Mouse (Mus musculus) kidney, postnatal 10 days (tissue): ENCODE measurements around the gene Sphkap.

ENCODE experiments used
- DNase-seq: peaks from one replicate; pipeline ENCODE4 v3.0.0; 2021; ENCODE audit warnings: mixed read lengths

Sphkap gene

DNA sequence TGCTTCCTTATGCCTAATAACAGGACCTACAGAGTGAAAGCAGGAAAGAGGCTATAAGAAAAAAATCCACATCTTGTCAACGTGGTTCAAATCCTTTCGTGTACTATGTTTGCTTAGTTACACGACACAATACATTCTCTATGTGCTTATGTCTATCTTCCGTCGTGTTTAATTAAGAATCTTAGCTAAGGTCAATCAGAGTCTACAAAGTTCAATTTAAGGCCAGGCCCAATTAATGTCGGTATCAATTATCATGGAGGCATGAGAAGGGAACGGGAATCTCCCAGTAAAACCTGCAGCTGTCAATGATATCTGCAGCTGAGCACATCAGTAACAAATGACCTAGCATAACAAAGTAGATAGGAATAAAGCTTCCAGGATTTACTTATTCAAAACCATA is 122.1 kb downstream of the Sphkap start:
- no peak for DNase-seq

- DNase-seq = no peak
These were observed 131.0 kb downstream of the Sphkap start for GRCm38 (mm10) chr1:83277044-83277443.

DNA sequence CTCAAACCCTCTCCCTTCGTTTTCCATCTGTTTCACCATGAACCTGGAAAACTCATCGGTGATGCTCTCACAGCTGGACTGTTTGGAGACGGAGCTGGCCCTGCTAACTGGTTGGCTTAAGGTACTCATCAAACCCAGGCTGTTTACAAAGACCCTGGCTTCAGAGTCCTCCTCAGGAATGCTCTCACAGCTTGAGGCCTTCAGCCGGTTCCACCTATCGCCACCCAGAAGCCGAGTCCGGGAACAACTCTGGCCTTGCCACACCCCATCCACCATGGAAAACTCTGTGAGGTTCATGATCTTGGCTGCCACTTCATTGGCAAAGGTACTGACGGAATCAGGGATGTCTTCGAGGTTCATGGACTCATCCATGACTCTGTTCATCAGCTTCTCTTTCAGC is 131.4 kb downstream of the Sphkap start:
- no peak for DNase-seq

GRCm38 (mm10) chr1:83251746-83252145 is 156.3 kb downstream of the Sphkap start:
- no peak for DNase-seq

- DNase-seq = no peak
These were observed 159.7 kb downstream of the Sphkap start for GRCm38 (mm10) chr1:83248235-83248746.

GRCm38 (mm10) chr1:83227946-83228345 is 180.1 kb downstream of the Sphkap start:
- DNase-seq = no peak

GRCm38 (mm10) chr1:83224423-83224960 is 183.5 kb downstream of the Sphkap start:
- no peak for DNase-seq

DNA sequence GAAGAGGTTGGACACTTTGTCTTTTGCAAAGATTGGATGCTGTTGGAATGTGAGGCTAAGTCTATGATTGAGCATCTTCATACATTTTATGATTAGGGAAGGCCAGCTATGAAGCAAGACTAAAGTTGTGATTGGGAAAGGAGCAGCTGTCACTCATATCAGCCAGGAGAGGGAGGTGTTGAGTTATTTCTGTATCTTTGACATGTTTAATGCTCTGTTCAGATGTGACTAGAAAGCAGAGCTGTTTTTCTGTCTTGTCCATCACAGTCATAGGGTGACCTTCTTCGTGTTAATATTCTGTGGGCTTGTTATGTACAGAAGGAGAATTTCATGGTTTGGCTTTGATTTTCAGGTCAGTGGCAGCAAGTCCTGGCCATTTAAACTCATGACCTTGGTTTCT is 184.9 kb downstream of the Sphkap start:
- DNase-seq = no peak

GRCm38 (mm10) chr1:83218260-83218659 is 189.7 kb downstream of the Sphkap start:
- peak; percentile 7 for DNase-seq

DNA sequence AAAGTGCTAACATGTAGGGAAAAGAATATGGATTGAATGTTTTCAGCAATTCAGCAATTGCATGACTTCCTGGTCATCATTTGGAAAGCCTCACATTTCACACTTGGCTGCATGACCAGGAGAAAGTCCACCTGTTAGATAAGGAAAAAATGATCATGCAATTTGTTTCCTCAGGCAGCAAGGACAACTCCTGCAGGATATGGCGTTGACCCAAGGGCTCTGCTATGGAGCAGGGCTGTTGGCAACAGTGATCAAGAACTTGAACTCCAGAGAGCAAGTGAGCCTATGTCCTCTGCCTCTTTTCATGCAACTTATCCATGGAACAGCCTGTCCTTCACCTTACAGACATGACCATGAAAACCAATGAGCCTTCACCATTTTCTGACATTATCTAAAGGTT is 198.0 kb downstream of the Sphkap start:
- no peak for DNase-seq
